Mouse (Mus musculus): Measurements from ENCODE around the gene Cyp4f16.

GRCm38 (mm10) chr17:32494601-32495000, 41.8 kb upstream of the Cyp4f16 start:
- TF ChIP-seq ZNF384 (IDR thresholded peaks at IDR 0.05; ENCODE audit: low read depth, low read length) (no peak), HCFC1 (IDR thresholded peaks at IDR 0.05; ENCODE audit: borderline replicate concordance, insufficient read depth, low read length) (no peak)
